Mouse (Mus musculus): Measurements from ENCODE around the gene Slc41a2.

- TF ChIP-seq POLR2A (IDR thresholded peaks at IDR 0.05; ENCODE audit: low read depth, low read length) (no peak), HCFC1 (IDR thresholded peaks at IDR 0.05; ENCODE audit: low read depth, low read length) (no peak), CTCF (conservative IDR thresholded peaks at IDR 0.05 in 1 of 2, IDR thresholded peaks at IDR 0.05 in 1 of 2; ENCODE audit: low read depth in 2 of 2, low read length in 2 of 2) (no peak), USF1 (IDR thresholded peaks at IDR 0.05; ENCODE audit: low read depth, low read length) (0 out of 2 replicates have a peak, but pooled peaks have one; percentile 33), ETS1 (conservative IDR thresholded peaks at IDR 0.05; ENCODE audit: low read depth, low read length) (no peak), PAX5 (IDR thresholded peaks at IDR 0.05; ENCODE audit: low read length) (no peak), POLR2AphosphoS2 (IDR thresholded peaks at IDR 0.05; ENCODE audit: low read depth, low read length) (no peak), TCF12 (IDR thresholded peaks at IDR 0.05; ENCODE audit: low read depth, low read length) (no peak), EP300 (IDR thresholded peaks at IDR 0.05; ENCODE audit: low read length) (no peak)
Measured at GRCm38 (mm10) chr10:83301687-83302086, 36.0 kb downstream of the Slc41a2 start.

All from CH12.LX (cell line).